Mouse (Mus musculus): ENCODE results near the gene Gm29564.
"Not testable (repeated sequence)": the region's sequence is repeated elsewhere in the genome, so short reads cannot be mapped to it uniquely, and the experiment has no call there.

Gm29564 gene

DNA sequence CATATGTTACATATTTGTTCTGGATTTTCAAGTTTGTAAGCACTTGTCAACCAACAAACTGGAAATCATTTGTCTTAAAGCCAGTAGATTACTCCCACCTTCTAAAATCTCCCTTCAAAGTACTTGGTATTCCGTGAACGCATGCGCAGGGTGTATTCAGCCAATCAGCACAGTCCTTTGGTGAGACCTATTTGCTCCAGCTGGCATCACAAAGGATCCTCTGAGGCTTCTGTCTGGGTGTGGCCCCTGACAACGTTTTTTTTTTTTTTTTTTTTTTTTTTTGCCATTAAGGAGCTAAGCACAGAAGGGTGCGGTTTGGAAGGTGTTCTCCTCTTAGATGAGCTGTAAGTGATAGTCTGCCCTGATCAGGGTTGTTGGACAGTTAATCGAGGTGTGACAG is at the start of gene Gm29564:
Gene Gm29564 (plus strand): TSS at position 301 of the 400 bp plus-strand sequence.
- not testable (repeated sequence) for DNase-seq

Data from heart, adult 11 months (tissue).